Mouse (Mus musculus) thymus, adult 2 months (tissue): Measurements from ENCODE around the gene Asb1. TPM values are rescaled to one million over a fixed set of nuclear protein-coding genes. Genes with fewer than 3 reads are reported as not detected.

Source experiments
- DNase-seq: peaks from one replicate; pipeline ENCODE4 v3.0.0; 2021
- H3K27ac ChIP-seq: fragments of 200-500 bp; 2 replicates; pipeline ENCODE4 v1.5.1; 2012; ENCODE audit warnings: low read length, control low read depth; ENCODE audit not compliant: control insufficient read depth, insufficient read depth
- H3K27me3 ChIP-seq: fragments of 200-500 bp; 2 replicates; pipeline ENCODE4 v1.6.1; 2012; ENCODE audit warnings: mild to moderate bottlenecking, low read length, moderate library complexity, mixed read lengths; ENCODE audit not compliant: control insufficient read depth, insufficient read depth
- H3K36me3 ChIP-seq: fragments of 200-500 bp; 2 replicates; pipeline ENCODE4 v1.6.1; 2012; ENCODE audit warnings: mild to moderate bottlenecking, low read length, moderate library complexity; ENCODE audit not compliant: control insufficient read depth, insufficient read depth
- H3K4me1 ChIP-seq: fragments of 200-500 bp; replicated peaks from 2 replicates; pipeline ENCODE4 v1.6.1; 2012; ENCODE audit warnings: low read length; ENCODE audit not compliant: control insufficient read depth, insufficient read depth
- H3K4me3 ChIP-seq: fragments of 200-500 bp; 2 replicates; pipeline ENCODE4 v1.5.1; 2012; ENCODE audit warnings: mild to moderate bottlenecking, low read length, control low read depth, moderate library complexity; ENCODE audit not compliant: control insufficient read depth, insufficient read depth
- CTCF ChIP-seq: fragments of 200-500 bp; IDR thresholded peaks from 2 replicates; pipeline ENCODE4 v1.5.1; 2012; ENCODE audit warnings: mild to moderate bottlenecking, control low read depth, low read length, moderate library complexity, borderline replicate concordance; ENCODE audit not compliant: control insufficient read depth, poor library complexity, insufficient read depth; ENCODE audit errors: extremely low read depth
- POLR2A ChIP-seq: fragments of 200-500 bp; IDR thresholded peaks from 2 replicates; pipeline ENCODE4 v1.6.1; 2012; ENCODE audit warnings: mild to moderate bottlenecking, low read length, control low read depth, moderate library complexity; ENCODE audit not compliant: control insufficient read depth, poor library complexity, insufficient read depth; ENCODE audit errors: extremely low read depth
- WGBS: fragments of 180-500 bp; shearing (Covaris S2); methylation state at CpG from one replicate; pipeline ENCODE4 v1.1.7; 2018; 5-methylcytosine and 5-hydroxymethylcytosine counted together
- polyA plus RNA-seq: library from polyadenylated mRNA; depleted of rRNA; stranded (reverse); fragments of >200 nt; gene quantifications from 2 replicates; pipeline ENCODE4 v1.2.3, GENCODE M21; 2012; rRNA removed

Asb1 gene
- polyA plus RNA-seq, 1 experiment: 8.7 TPM

GRCm38 (mm10) chr1:91595521-91596020 is 55.2 kb downstream of the Asb1 start:
- TF ChIP-seq POLR2A (no peak), CTCF (no peak)
- no peak for DNase-seq
- Histone ChIP-seq H3K4me1 (peaks cover 5% of the 10 kb centered on the region), H3K4me3 (no peak overlapping the region), H3K27me3 (no peaks in the 10 kb centered on the region), H3K27ac (no peak overlapping the region), H3K36me3 (no peaks in the 10 kb centered on the region)
- 96% methylated on average over 9 of the region's 9 CpGs for WGBS

- peaks cover 19% of the 10 kb centered on the region for H3K4me1 ChIP-seq
- DNase-seq: no peak
- no peak overlapping the region for H3K4me3 ChIP-seq
- TF ChIP-seq CTCF: no peak
- no peak for TF ChIP-seq POLR2A
- H3K27me3 ChIP-seq: no peaks in the 10 kb centered on the region
- H3K36me3 ChIP-seq: no peaks in the 10 kb centered on the region
- no peak overlapping the region for H3K27ac ChIP-seq
- WGBS: 83% methylated on average over 5 of the region's 5 CpGs
Observed at GRCm38 (mm10) chr1:91597611-91598010, 57.3 kb downstream of the Asb1 start.

GRCm38 (mm10) chr1:91600671-91601361 is 60.5 kb downstream of the Asb1 start:
- peak; percentile 82 for DNase-seq
- Histone ChIP-seq H3K4me1 (peaks cover 31% of the 10 kb centered on the region), H3K27me3 (no peaks in the 10 kb centered on the region), H3K4me3 (no peak overlapping the region), H3K27ac (peak overlapping the region; percentile 62), H3K36me3 (no peaks in the 10 kb centered on the region)
- WGBS: 46% methylated on average over 9 of the region's 9 CpGs
- TF ChIP-seq POLR2A (no peak), CTCF (peak; percentile 93)

- H3K4me3 ChIP-seq: no peak overlapping the region
- H3K27ac ChIP-seq: peak overlapping the region; percentile 62
- H3K4me1 ChIP-seq: peaks cover 36% of the 10 kb centered on the region
- DNase-seq: peak; percentile 42
- WGBS: 43% methylated on average over 2 of the region's 2 CpGs
- TF ChIP-seq CTCF (no peak), POLR2A (no peak)
- no peaks in the 10 kb centered on the region for H3K36me3 ChIP-seq
- no peaks in the 10 kb centered on the region for H3K27me3 ChIP-seq
Observed at GRCm38 (mm10) chr1:91601362-91602096, 61.2 kb downstream of the Asb1 start.

GRCm38 (mm10) chr1:91605632-91606031 is 65.3 kb downstream of the Asb1 start:
- 67% methylated on average over 14 of the region's 14 CpGs for WGBS
- TF ChIP-seq POLR2A (no peak), CTCF (no peak)
- H3K36me3 ChIP-seq: no peaks in the 10 kb centered on the region
- peaks cover 35% of the 10 kb centered on the region for H3K4me1 ChIP-seq
- no peaks in the 10 kb centered on the region for H3K27me3 ChIP-seq
- H3K4me3 ChIP-seq: no peak overlapping the region
- H3K27ac ChIP-seq: no peak overlapping the region
- DNase-seq: no peak

- Histone ChIP-seq H3K4me1 (peaks cover 35% of the 10 kb centered on the region), H3K27ac (no peak overlapping the region), H3K27me3 (no peaks in the 10 kb centered on the region), H3K36me3 (no peaks in the 10 kb centered on the region), H3K4me3 (no peak overlapping the region)
- DNase-seq: no peak
- TF ChIP-seq POLR2A (no peak), CTCF (no peak)
- WGBS: 68% methylated on average over 7 of the region's 7 CpGs
Observed at GRCm38 (mm10) chr1:91606701-91607100, 66.4 kb downstream of the Asb1 start.

GRCm38 (mm10) chr1:91607141-91607540 is 66.8 kb downstream of the Asb1 start:
- Histone ChIP-seq H3K4me3 (no peak overlapping the region), H3K27me3 (no peaks in the 10 kb centered on the region), H3K4me1 (peaks cover 35% of the 10 kb centered on the region), H3K36me3 (no peaks in the 10 kb centered on the region), H3K27ac (no peak overlapping the region)
- WGBS: 88% methylated on average over 6 of the region's 6 CpGs
- DNase-seq: no peak
- no peak for TF ChIP-seq CTCF
- TF ChIP-seq POLR2A: no peak

Other genes with a start within 250 kb of the Asb1 start
- gene Scly, start 242.2 kb upstream of the Asb1 start, polyA plus RNA-seq: 25.6 and 25.9 TPM in 2 replicates
- 0.71 and 0.85 TPM in 2 replicates for gene Espnl, start 218.5 kb upstream of the Asb1 start, polyA plus RNA-seq
- gene Klhl30, start 189.5 kb upstream of the Asb1 start, polyA plus RNA-seq: 0.68 and 4.0 TPM in 2 replicates
- gene Erfe, start 174.1 kb upstream of the Asb1 start, polyA plus RNA-seq: 1.4 and 2.5 TPM in 2 replicates
- 90.3 and 104 TPM in 2 replicates for gene Ilkap, start 141.7 kb upstream of the Asb1 start, polyA plus RNA-seq
- gene Hes6, start 126.5 kb upstream of the Asb1 start, polyA plus RNA-seq: 200 and 203 TPM in 2 replicates
- gene Per2, start 81.2 kb upstream of the Asb1 start, polyA plus RNA-seq: 3.3 and 3.4 TPM in 2 replicates
- gene Traf3ip1, start 45.9 kb upstream of the Asb1 start, polyA plus RNA-seq: 7.1 and 7.7 TPM in 2 replicates